Mouse (Mus musculus): ENCODE measurements at regions not wholly inside any gene's neighbourhood (a gene's known extent, or its start where the extent isn't known, plus 50 kb on each side); places are given as distances from the start of the nearest gene placed in this dataset.

GRCm38 (mm10) chr15:97468732-97469683 is 221.9 kb upstream of the Amigo2 start:
- no peak overlapping the region for H3K4me2 ChIP-seq
- no peak overlapping the region for H3K27ac ChIP-seq
- no peak overlapping the region for H3K4me3 ChIP-seq (replicated peaks)
- peaks cover 11% of the 10 kb centered on the region; the same call in 1 of the 2 replicates for H3K4me1 ChIP-seq (replicated peaks)
- H3K9ac ChIP-seq (replicated peaks): no peak overlapping the region
- no peak for ATAC-seq (ENCODE audit: insufficient number of reproducible peaks, insufficient read depth, low FRiP score, low TSS enrichment, low read depth)
- H3K9me3 ChIP-seq: no peaks in the 10 kb centered on the region
- H3K27me3 ChIP-seq: no peaks in the 10 kb centered on the region
- H3K36me3 ChIP-seq: no peaks in the 10 kb centered on the region
- 70% methylated on average over 23 of the region's 23 CpGs for WGBS

- Histone ChIP-seq H3K4me1 (replicated peaks) (peaks cover 11% of the 10 kb centered on the region; the same call in 1 of the 2 replicates), H3K9ac (replicated peaks) (no peak overlapping the region), H3K4me2 (no peak overlapping the region), H3K9me3 (no peaks in the 10 kb centered on the region), H3K27ac (no peak overlapping the region), H3K4me3 (replicated peaks) (no peak overlapping the region), H3K27me3 (no peaks in the 10 kb centered on the region), H3K36me3 (no peaks in the 10 kb centered on the region)
- WGBS: 78% methylated on average over 18 of the region's 18 CpGs
- ATAC-seq (ENCODE audit: insufficient number of reproducible peaks, insufficient read depth, low FRiP score, low TSS enrichment, low read depth): no peak
Measured at GRCm38 (mm10) chr15:97467781-97468485, 220.8 kb upstream of the Amigo2 start.

- peaks cover 11% of the 10 kb centered on the region; the same call in 1 of the 2 replicates for H3K4me1 ChIP-seq (replicated peaks)
- no peaks in the 10 kb centered on the region for H3K27me3 ChIP-seq
- H3K4me3 ChIP-seq (replicated peaks): no peak overlapping the region
- H3K9me3 ChIP-seq: no peaks in the 10 kb centered on the region
- H3K36me3 ChIP-seq: no peaks in the 10 kb centered on the region
- no peak overlapping the region for H3K4me2 ChIP-seq
- H3K27ac ChIP-seq: no peak overlapping the region
- ATAC-seq (ENCODE audit: insufficient number of reproducible peaks, insufficient read depth, low FRiP score, low TSS enrichment, low read depth): no peak
- no peak overlapping the region for H3K9ac ChIP-seq (replicated peaks)
- 81% methylated on average over 10 of the region's 10 CpGs for WGBS
Measured at GRCm38 (mm10) chr15:97466906-97467465, 219.9 kb upstream of the Amigo2 start.

GRCm38 (mm10) chr15:97466110-97466509 is 219.0 kb upstream of the Amigo2 start:
- Histone ChIP-seq H3K27ac (no peak overlapping the region), H3K4me3 (replicated peaks) (no peak overlapping the region), H3K4me1 (replicated peaks) (peaks cover 11% of the 10 kb centered on the region; the same call in 1 of the 2 replicates), H3K9me3 (no peaks in the 10 kb centered on the region), H3K36me3 (no peaks in the 10 kb centered on the region), H3K9ac (replicated peaks) (no peak overlapping the region), H3K27me3 (no peaks in the 10 kb centered on the region), H3K4me2 (no peak overlapping the region)
- ATAC-seq (ENCODE audit: insufficient number of reproducible peaks, insufficient read depth, low FRiP score, low TSS enrichment, low read depth): no peak
- 68% methylated on average over 3 of the region's 3 CpGs for WGBS

- no peak overlapping the region for H3K27ac ChIP-seq
- H3K27me3 ChIP-seq: no peaks in the 10 kb centered on the region
- no peak overlapping the region for H3K4me3 ChIP-seq (replicated peaks)
- no peak overlapping the region for H3K9ac ChIP-seq (replicated peaks)
- no peak overlapping the region for H3K4me2 ChIP-seq
- H3K9me3 ChIP-seq: no peaks in the 10 kb centered on the region
- WGBS: 88% methylated on average over 8 of the region's 8 CpGs
- peaks cover 11% of the 10 kb centered on the region; the same call in 1 of the 2 replicates for H3K4me1 ChIP-seq (replicated peaks)
- no peaks in the 10 kb centered on the region for H3K36me3 ChIP-seq
- no peak for ATAC-seq (ENCODE audit: insufficient number of reproducible peaks, insufficient read depth, low FRiP score, low TSS enrichment, low read depth)
Measured at GRCm38 (mm10) chr15:97465366-97465765, 218.3 kb upstream of the Amigo2 start.

GRCm38 (mm10) chr15:97464737-97465136 is 217.7 kb upstream of the Amigo2 start:
- H3K9me3 ChIP-seq: no peaks in the 10 kb centered on the region
- H3K4me2 ChIP-seq: no peak overlapping the region
- no peak overlapping the region for H3K4me3 ChIP-seq (replicated peaks)
- peaks cover 8% of the 10 kb centered on the region; the same call in 1 of the 2 replicates for H3K4me1 ChIP-seq (replicated peaks)
- H3K36me3 ChIP-seq: no peaks in the 10 kb centered on the region
- WGBS: 85% methylated on average over 9 of the region's 9 CpGs
- no peak overlapping the region for H3K9ac ChIP-seq (replicated peaks)
- no peak for ATAC-seq (ENCODE audit: insufficient number of reproducible peaks, insufficient read depth, low FRiP score, low TSS enrichment, low read depth)
- H3K27me3 ChIP-seq: no peaks in the 10 kb centered on the region
- H3K27ac ChIP-seq: no peak overlapping the region

GRCm38 (mm10) chr15:97462587-97462986 is 215.5 kb upstream of the Amigo2 start:
- H3K27ac ChIP-seq: no peak overlapping the region
- no peaks in the 10 kb centered on the region for H3K9me3 ChIP-seq
- ATAC-seq (ENCODE audit: insufficient number of reproducible peaks, insufficient read depth, low FRiP score, low TSS enrichment, low read depth): no peak
- H3K4me2 ChIP-seq: no peak overlapping the region
- no peaks in the 10 kb centered on the region for H3K36me3 ChIP-seq
- WGBS: 72% methylated on average over 2 of the region's 2 CpGs
- H3K9ac ChIP-seq (replicated peaks): no peak overlapping the region
- H3K4me3 ChIP-seq (replicated peaks): no peak overlapping the region
- no peaks in the 10 kb centered on the region for H3K27me3 ChIP-seq
- H3K4me1 ChIP-seq (replicated peaks): no peaks in the 10 kb centered on the region; the same call in 1 of the 2 replicates

GRCm38 (mm10) chr15:97462006-97462405 is 214.9 kb upstream of the Amigo2 start:
- 85% methylated on average over 7 of the region's 7 CpGs for WGBS
- ATAC-seq (ENCODE audit: insufficient number of reproducible peaks, insufficient read depth, low FRiP score, low TSS enrichment, low read depth): no peak
- H3K9me3 ChIP-seq: no peaks in the 10 kb centered on the region

GRCm38 (mm10) chr15:97461060-97461459 is 214.0 kb upstream of the Amigo2 start:
- Histone ChIP-seq H3K4me2 (no peak overlapping the region), H3K4me3 (replicated peaks) (no peak overlapping the region), H3K27ac (no peak overlapping the region), H3K9ac (replicated peaks) (no peak overlapping the region), H3K9me3 (no peaks in the 10 kb centered on the region), H3K4me1 (replicated peaks) (peaks cover under 1% of the 10 kb centered on the region; the same call in 1 of the 2 replicates), H3K36me3 (no peaks in the 10 kb centered on the region), H3K27me3 (peaks cover 6% of the 10 kb centered on the region; the same call in 1 of the 2 replicates)
- ATAC-seq (ENCODE audit: insufficient number of reproducible peaks, insufficient read depth, low FRiP score, low TSS enrichment, low read depth): no peak
- WGBS: 77% methylated on average over 7 of the region's 7 CpGs

More at GRCm38 (mm10) chr15:97462006-97462405, 214.9 kb upstream of the Amigo2 start:
- H3K4me1 ChIP-seq (replicated peaks): no peaks in the 10 kb centered on the region; the same call in 1 of the 2 replicates
- H3K4me3 ChIP-seq (replicated peaks): no peak overlapping the region
- H3K9ac ChIP-seq (replicated peaks): no peak overlapping the region
- no peak overlapping the region for H3K4me2 ChIP-seq
- no peaks in the 10 kb centered on the region for H3K36me3 ChIP-seq
- no peak overlapping the region for H3K27ac ChIP-seq
- peaks cover 5% of the 10 kb centered on the region; the same call in 1 of the 2 replicates for H3K27me3 ChIP-seq

- H3K9ac ChIP-seq (replicated peaks): no peak overlapping the region
- H3K36me3 ChIP-seq: no peaks in the 10 kb centered on the region
- peaks cover 6% of the 10 kb centered on the region; the same call in 1 of the 2 replicates for H3K27me3 ChIP-seq
- no peak overlapping the region for H3K4me3 ChIP-seq (replicated peaks)
- no peaks in the 10 kb centered on the region for H3K9me3 ChIP-seq
- no peak for ATAC-seq (ENCODE audit: insufficient number of reproducible peaks, insufficient read depth, low FRiP score, low TSS enrichment, low read depth)
- WGBS: 80% methylated on average over 7 of the region's 7 CpGs
- H3K4me1 ChIP-seq (replicated peaks): peaks cover 8% of the 10 kb centered on the region
- H3K4me2 ChIP-seq: no peak overlapping the region
- no peak overlapping the region for H3K27ac ChIP-seq
Measured at GRCm38 (mm10) chr15:97460360-97460719, 213.3 kb upstream of the Amigo2 start.

Data from limb, embryonic 12.5 days (tissue).